Comparison of ENCODE assay signal across 18 mouse cellular contexts in genomic region chr2:5579391-5579790, GRCm38 (mm10).
DNase-seq lines count a peak whose midpoint lies in the region; ATAC-seq and TF ChIP-seq lines count a peak whose summit lies in the region.
"Had no signal": no experiment of that assay in that cellular context is flagged by ENCODE, and none has a peak within 500 bp of the region (broad histone marks: within the 10 kb centered on the region; RNA-seq: fewer than 3 reads in every experiment).

No protein-coding gene starts in this region.

- H3K27ac ChIP-seq in heart, embryonic 11.5 days (ENCODE audit: low read depth, low read length): no peak overlapping the region
- no peak overlapping the region for H3K27ac ChIP-seq in lung, postnatal 0 days (ENCODE audit: low read length)
- H3K27ac ChIP-seq in forebrain, embryonic 14.5 days (ENCODE audit: low read depth, low read length): no peak overlapping the region
- H3K27ac ChIP-seq: heart, embryonic 13.5 days; hindbrain, embryonic 15.5 days; kidney, embryonic 15.5 days; limb, embryonic 13.5 days; liver, embryonic 13.5 days; midbrain, embryonic 12.5 days had no signal

- no peak overlapping the region for H3K9ac ChIP-seq in heart, embryonic 11.5 days (ENCODE audit: low read depth, low read length)
- H3K9ac ChIP-seq in lung, postnatal 0 days (replicated peaks; ENCODE audit: low read depth): no peak overlapping the region
- H3K9ac ChIP-seq in forebrain, embryonic 14.5 days (ENCODE audit: low read length): no peak overlapping the region
- H3K9ac ChIP-seq: heart, embryonic 13.5 days; hindbrain, embryonic 15.5 days; kidney, embryonic 15.5 days; limb, embryonic 13.5 days; liver, embryonic 13.5 days; midbrain, embryonic 12.5 days had no signal

- no peaks in the 10 kb centered on the region for H3K27me3 ChIP-seq in heart, embryonic 11.5 days (ENCODE audit: control insufficient read depth, insufficient read depth, low read length)
- H3K27me3 ChIP-seq in lung, postnatal 0 days (replicated peaks; ENCODE audit: insufficient read depth, low read length): no peaks in the 10 kb centered on the region
- H3K27me3 ChIP-seq in forebrain, embryonic 14.5 days (replicated peaks; ENCODE audit: control insufficient read depth, insufficient read depth, low read length): no peaks in the 10 kb centered on the region
- H3K27me3 ChIP-seq: heart, embryonic 13.5 days; hindbrain, embryonic 15.5 days; kidney, embryonic 15.5 days; limb, embryonic 13.5 days; liver, embryonic 13.5 days; midbrain, embryonic 12.5 days had no signal

- 60% methylated on average over 4 of the region's 4 CpGs for WGBS in heart, embryonic 11.5 days (ENCODE audit: insufficient replicate concordance)
- 46% methylated on average over 4 of the region's 4 CpGs for WGBS in lung, postnatal 0 days
- 79% methylated on average over 4 of the region's 4 CpGs for WGBS in forebrain, embryonic 14.5 days

- TF ChIP-seq EP300 in lung, postnatal 0 days (IDR thresholded peaks at IDR 0.05): no peak

- no peak overlapping the region for H3K4me2 ChIP-seq in heart, embryonic 11.5 days
- H3K4me2 ChIP-seq in lung, postnatal 0 days (replicated peaks; ENCODE audit: low read depth, low read length): no peak overlapping the region
- H3K4me2 ChIP-seq in forebrain, embryonic 14.5 days (ENCODE audit: low read length): no peak overlapping the region
- H3K4me2 ChIP-seq: heart, embryonic 13.5 days; hindbrain, embryonic 15.5 days; kidney, embryonic 15.5 days; limb, embryonic 13.5 days; liver, embryonic 13.5 days; midbrain, embryonic 12.5 days had no signal

- H3K4me3 ChIP-seq in heart, embryonic 11.5 days (ENCODE audit: low read depth, low read length): no peak overlapping the region
- no peak overlapping the region for H3K4me3 ChIP-seq in lung, postnatal 0 days (ENCODE audit: low read depth, low read length)
- no peak overlapping the region for H3K4me3 ChIP-seq in forebrain, embryonic 14.5 days (ENCODE audit: low read depth, low read length)
- H3K4me3 ChIP-seq: heart, embryonic 13.5 days; hindbrain, embryonic 15.5 days; kidney, embryonic 15.5 days; limb, embryonic 13.5 days; liver, embryonic 13.5 days; midbrain, embryonic 12.5 days had no signal

- no peak for TF ChIP-seq CTCF in lung, postnatal 0 days (IDR thresholded peaks at IDR 0.05)

- peak; percentile 8 to 19 for DNase-seq in heart, adult 9 months (ENCODE audit: low spot score in 2 of 2)
- peak; percentile 8 for DNase-seq in 3134 (ENCODE audit: extremely low read depth, insufficient read length, low spot score)
- DNase-seq in 3T3-L1 (ENCODE audit: low read depth, low spot score): peak; percentile 79
- DNase-seq in lung, postnatal 0 days (ENCODE audit: low spot score): peak; percentile 23
- DNase-seq in thymus, postnatal 36 days: no peak
- DNase-seq in forebrain, embryonic 14.5 days (ENCODE audit: low spot score): no peak
- DNase-seq: cerebellum, adult 9-10 months; gastrocnemius, postnatal 25 days; heart, postnatal 36 days; liver, embryonic 13.5 days; thymus, postnatal 4 days had no signal

- no peak for ATAC-seq in heart, embryonic 11.5 days (replicated peaks; ENCODE audit: insufficient number of reproducible peaks, low FRiP score, low TSS enrichment)
- ATAC-seq in lung, postnatal 0 days: no peak
- ATAC-seq in forebrain, embryonic 14.5 days: no peak
- ATAC-seq: intestine, embryonic 16.5 days had no signal

- H3K9me3 ChIP-seq in heart, embryonic 11.5 days (replicated peaks; ENCODE audit: control insufficient read depth, low read length): no peaks in the 10 kb centered on the region
- H3K9me3 ChIP-seq in lung, postnatal 0 days (ENCODE audit: low read length): no peaks in the 10 kb centered on the region
- no peaks in the 10 kb centered on the region for H3K9me3 ChIP-seq in forebrain, embryonic 14.5 days (replicated peaks; ENCODE audit: control insufficient read depth, low read length)
- H3K9me3 ChIP-seq: heart, embryonic 13.5 days; hindbrain, embryonic 15.5 days; kidney, embryonic 15.5 days; limb, embryonic 13.5 days; liver, embryonic 13.5 days; midbrain, embryonic 12.5 days had no signal

- no peaks in the 10 kb centered on the region for H3K4me1 ChIP-seq in heart, embryonic 11.5 days (ENCODE audit: control insufficient read depth, insufficient read depth, low read length)
- peaks cover 8% of the 10 kb centered on the region; the same call in 1 of the 2 replicates for H3K4me1 ChIP-seq in lung, postnatal 0 days (ENCODE audit: insufficient read depth, low read depth, low read length)
- H3K4me1 ChIP-seq in forebrain, embryonic 14.5 days (ENCODE audit: control insufficient read depth, insufficient read depth, low read length): peaks cover 9% of the 10 kb centered on the region; the same call in 1 of the 2 replicates
- H3K4me1 ChIP-seq: limb, embryonic 13.5 days; liver, embryonic 13.5 days had no signal

- H3K36me3 ChIP-seq in heart, embryonic 11.5 days (ENCODE audit: control insufficient read depth, insufficient read depth, low read length): no peaks in the 10 kb centered on the region
- H3K36me3 ChIP-seq in lung, postnatal 0 days (ENCODE audit: insufficient read depth, low read length): no peaks in the 10 kb centered on the region
- H3K36me3 ChIP-seq in forebrain, embryonic 14.5 days (ENCODE audit: control insufficient read depth, insufficient read depth, low read length): no peaks in the 10 kb centered on the region
- H3K36me3 ChIP-seq: heart, embryonic 13.5 days; hindbrain, embryonic 15.5 days; kidney, embryonic 15.5 days; limb, embryonic 13.5 days; liver, embryonic 13.5 days; midbrain, embryonic 12.5 days had no signal

Comparison
In these comparisons a context has a peak if more than half of its experiments do, and no peak if none do; other contexts are left out.
1. DNase-seq: peak in heart, adult 9 months (2 of 2), 3134 (single experiment), 3T3-L1 (single experiment) and lung, postnatal 0 days (single experiment); none in thymus, postnatal 36 days (0 of 2) and forebrain, embryonic 14.5 days (single experiment).